Comparison of ENCODE assay signal across 8 mouse cellular contexts in the genomic region with DNA sequence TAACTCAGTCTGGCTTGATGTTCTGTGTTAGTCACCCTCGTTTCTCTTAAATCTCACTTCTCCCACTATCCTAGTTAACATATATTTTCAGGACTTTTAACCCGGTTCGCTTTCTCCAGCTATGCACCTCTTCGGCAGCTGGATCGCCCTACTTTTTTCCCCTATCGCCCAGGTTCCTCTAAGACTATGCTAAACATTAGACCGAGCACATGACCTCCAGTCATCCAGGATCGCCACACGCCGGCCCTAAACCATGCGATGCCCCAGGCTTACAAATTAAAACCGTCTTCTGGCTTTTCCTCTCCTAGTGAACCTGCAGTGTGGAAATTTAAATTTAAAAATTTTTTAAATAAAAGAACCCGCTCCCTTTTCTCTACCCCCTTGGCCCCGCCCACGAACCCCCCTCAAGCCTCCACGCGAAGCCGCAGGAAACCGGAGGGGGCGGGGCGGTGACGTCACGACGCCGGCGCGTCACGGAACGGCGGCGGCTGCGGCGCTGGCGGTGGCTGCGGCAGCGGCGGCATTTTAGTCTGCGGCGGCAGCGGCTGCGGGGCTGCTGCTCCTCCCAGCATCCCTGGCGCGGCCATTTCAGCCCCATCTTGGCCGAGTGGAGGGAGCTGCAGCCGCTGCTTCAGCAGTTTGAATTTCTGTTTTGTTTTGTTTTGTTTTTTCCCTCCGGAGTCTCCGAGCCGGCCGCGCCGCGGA. TPM values are rescaled to one million over a fixed set of nuclear protein-coding genes. Genes with fewer than 3 reads are reported as not detected.
DNase-seq lines count a peak whose midpoint lies in the region; ATAC-seq lines count a peak whose summit lies in the region.

A gene (plus strand): TSS at position 482 of the 705 bp plus-strand sequence.

- H3K27ac ChIP-seq in intestine, embryonic 15.5 days: peak within 1 kb of the TSS; percentile 100

- H3K4me2 ChIP-seq in intestine, embryonic 15.5 days (replicated peaks): peak within 1 kb of the TSS; percentile 85

- H3K9me3 ChIP-seq in intestine, embryonic 15.5 days: no peaks in the 10 kb centered on the region

- H3K9ac ChIP-seq in intestine, embryonic 15.5 days: peak within 1 kb of the TSS; percentile 99

- DNase-seq in adrenal gland, adult 8-10 months: peak; percentile 93
- peak; percentile 87 for DNase-seq in embryo, embryonic 11.5 days (ENCODE audit: low read depth, low spot score)
- peak; percentile 95 to 98 for DNase-seq in gastrocnemius, postnatal 36 days
- DNase-seq in left cerebral cortex, postnatal 25 days (ENCODE audit: low spot score in 2 of 2): peak; percentile 96 to 97
- peak; percentile 93 for DNase-seq in mesoderm, embryonic 11.5 days (ENCODE audit: low read depth, low spot score)
- peak; percentile 99 for DNase-seq in right cerebral cortex, postnatal 25 days
- DNase-seq in urinary bladder, postnatal 36 days (ENCODE audit: low spot score in 2 of 2): peak; percentile 96 to 98

- H3K36me3 ChIP-seq in intestine, embryonic 15.5 days: no peaks in the 10 kb centered on the region

- H3K4me3 ChIP-seq in intestine, embryonic 15.5 days (replicated peaks): peak within 1 kb of the TSS; percentile 97

- H3K27me3 ChIP-seq in intestine, embryonic 15.5 days (replicated peaks): no peaks in the 10 kb centered on the region

- ATAC-seq in intestine, embryonic 15.5 days: peak; percentile 80

- H3K4me1 ChIP-seq in intestine, embryonic 15.5 days (replicated peaks): no peaks in the 10 kb centered on the region

- WGBS in intestine, embryonic 15.5 days: under 1% methylated on average over 52 of the region's 52 CpGs

- intact Hi-C loops in gastrocnemius, postnatal 36 days (cut with DNase I): loop anchor here (10.0 kb wide), 2 partner anchors 110 to 370 kb away; a partner anchor contains a TSS
- intact Hi-C loops in left cerebral cortex, postnatal 25 days (cut with DNase I): loop anchor here (2.0 kb wide), 2 partner anchors 162 to 568 kb away; a partner anchor contains a TSS

RNA-seq across cellular contexts. Expression of the gene that starts here (rescaled TPM):
- 10 to 100 TPM; 33.4 to 46.7 (median 39.3) TPM for total RNA-seq in adrenal gland, adult 8-10 months (2022)
- 10 to 100 TPM; 19.9 to 21.9 TPM for total RNA-seq in gastrocnemius, postnatal 36 days (2021)
- 9.0 and 10.9 TPM in 2 replicates for polyA plus RNA-seq in intestine, embryonic 15.5 days (2015; fragmentation: Nextera tagmentation; extraction: Ambion mirVana)
- 10 to 100 TPM; 34.7 to 35.2 TPM for total RNA-seq in left cerebral cortex, postnatal 25 days (2021)

Comparison
In these comparisons a context has a peak if more than half of its experiments do, and no peak if none do; other contexts are left out.
1. Peak in every context shown above with its lines: DNase-seq, ATAC-seq, H3K4me3 ChIP-seq and H3K27ac ChIP-seq.